Mouse (Mus musculus) ES-Bruce4 (cell line): ENCODE data around the gene Ubb. TPM values are rescaled to one million over a fixed set of nuclear protein-coding genes. Genes with fewer than 3 reads are reported as not detected.

ENCODE experiments used
- H3K27ac ChIP-seq: 2 replicates; pipeline ENCODE4 v1.5.1; 2012; ENCODE audit warnings: low read length, inconsistent platforms; ENCODE audit not compliant: insufficient read depth
- H3K27me3 ChIP-seq: 2 replicates; pipeline ENCODE4 v1.6.1; 2012; ENCODE audit warnings: mild to moderate bottlenecking, low read length, inconsistent platforms; ENCODE audit not compliant: control insufficient read depth, poor library complexity, insufficient read depth, severe bottlenecking
- H3K36me3 ChIP-seq: 2 replicates; pipeline ENCODE4 v1.6.1; 2012; ENCODE audit warnings: inconsistent platforms, mild to moderate bottlenecking, low read length, moderate library complexity; ENCODE audit not compliant: control insufficient read depth, poor library complexity, insufficient read depth, severe bottlenecking
- H3K4me1 ChIP-seq: one replicate; pipeline ENCODE4 v1.8.1; 2011; ENCODE audit warnings: low read length; ENCODE audit not compliant: control insufficient read depth, insufficient read depth
- H3K4me3 ChIP-seq: 2 replicates; pipeline ENCODE4 v1.5.1; 2011; ENCODE audit warnings: low read depth, mild to moderate bottlenecking, low read length
- H3K9ac ChIP-seq: 2 replicates; pipeline ENCODE4 v1.6.1; 2012; ENCODE audit warnings: low read depth, mild to moderate bottlenecking, inconsistent platforms; ENCODE audit not compliant: poor library complexity, severe bottlenecking
- H3K9me3 ChIP-seq: replicated peaks from 2 replicates; pipeline ENCODE4 v1.6.1; 2012; ENCODE audit warnings: mild to moderate bottlenecking, low read length, inconsistent platforms; ENCODE audit not compliant: control insufficient read depth, poor library complexity, insufficient read depth, severe bottlenecking
- CTCF ChIP-seq: IDR thresholded peaks from one replicate; pipeline ENCODE4 v1.8.1; 2011; ENCODE audit warnings: low read depth, low read length
- EP300 ChIP-seq: IDR thresholded peaks from 2 replicates; pipeline ENCODE4 v1.6.1; 2011; ENCODE audit warnings: low read depth, low read length; ENCODE audit not compliant: insufficient read depth
- POLR2A ChIP-seq: IDR thresholded peaks from one replicate; pipeline ENCODE4 v1.8.1; 2011; ENCODE audit warnings: low read length; ENCODE audit not compliant: insufficient read depth
- polyA plus RNA-seq: library from polyadenylated mRNA; stranded (reverse); fragments of >200 nt; gene quantifications from 2 replicates; pipeline ENCODE4 v1.2.4, GENCODE M21; 2011; ENCODE audit warnings: low read depth; ENCODE audit not compliant: missing spikeins, insufficient read depth, insufficient read length

Ubb gene
- polyA plus RNA-seq, 1 experiment, result 640 TPM

GRCm38 (mm10) chr11:62573959-62574702, 23.2 kb downstream of the Ubb start, which contains the start of gene Trpv2:
Gene Trpv2 (plus strand): TSS chr11:62574486.
- H3K9me3 ChIP-seq, result no peaks in the 10 kb centered on the region
- no peak for TF ChIP-seq EP300
- TF ChIP-seq CTCF, result no peak
- TF ChIP-seq POLR2A, result no peak
- H3K4me1 ChIP-seq, result peaks cover 3% of the 10 kb centered on the region
- no peaks in the 10 kb centered on the region for H3K27me3 ChIP-seq
- no peak within 1 kb of the TSS for H3K4me3 ChIP-seq
- 0 out of 2 replicates have a peak within 1 kb of the TSS, but pooled peaks have one; percentile 20 for H3K9ac ChIP-seq
- H3K36me3 ChIP-seq, result no peaks in the 10 kb centered on the region
- no peak within 1 kb of the TSS for H3K27ac ChIP-seq

GRCm38 (mm10) chr11:62574703-62575085, 23.7 kb downstream of the Ubb start:
- Histone ChIP-seq H3K9ac (0 out of 2 replicates have a peak overlapping the region, but pooled peaks have one; percentile 20), H3K27ac (no peak overlapping the region), H3K4me1 (peaks cover 3% of the 10 kb centered on the region), H3K4me3 (no peak overlapping the region), H3K27me3 (no peaks in the 10 kb centered on the region), H3K36me3 (no peaks in the 10 kb centered on the region), H3K9me3 (no peaks in the 10 kb centered on the region)
- TF ChIP-seq CTCF (no peak), EP300 (no peak), POLR2A (no peak)

- Histone ChIP-seq H3K36me3 (no peaks in the 10 kb centered on the region), H3K4me1 (peaks cover 3% of the 10 kb centered on the region), H3K9ac (0 out of 2 replicates have a peak overlapping the region, but pooled peaks have one; percentile 20), H3K4me3 (peak overlapping the region; percentile 26), H3K9me3 (no peaks in the 10 kb centered on the region), H3K27me3 (no peaks in the 10 kb centered on the region), H3K27ac (no peak overlapping the region)
- TF ChIP-seq CTCF (peak; percentile 90), POLR2A (no peak)
These were observed 24.3 kb downstream of the Ubb start for GRCm38 (mm10) chr11:62575297-62575658.

- no peak overlapping the region for H3K27ac ChIP-seq
- H3K27me3 ChIP-seq, result no peaks in the 10 kb centered on the region
- TF ChIP-seq CTCF, result no peak
- no peak for TF ChIP-seq EP300
- no peak for TF ChIP-seq POLR2A
- no peak overlapping the region for H3K9ac ChIP-seq
- H3K4me1 ChIP-seq, result peaks cover 3% of the 10 kb centered on the region
- H3K4me3 ChIP-seq, result peak overlapping the region; percentile 26
- H3K9me3 ChIP-seq, result no peaks in the 10 kb centered on the region
- H3K36me3 ChIP-seq, result no peaks in the 10 kb centered on the region
These were observed 24.9 kb downstream of the Ubb start for GRCm38 (mm10) chr11:62575659-62576438.

GRCm38 (mm10) chr11:62576530-62577152, 25.7 kb downstream of the Ubb start:
- H3K4me3 ChIP-seq, result no peak overlapping the region
- H3K9ac ChIP-seq, result no peak overlapping the region
- H3K27me3 ChIP-seq, result no peaks in the 10 kb centered on the region
- H3K27ac ChIP-seq, result no peak overlapping the region
- no peaks in the 10 kb centered on the region for H3K9me3 ChIP-seq
- no peak for TF ChIP-seq POLR2A
- no peak for TF ChIP-seq CTCF
- TF ChIP-seq EP300, result no peak
- no peaks in the 10 kb centered on the region for H3K36me3 ChIP-seq
- peaks cover 3% of the 10 kb centered on the region for H3K4me1 ChIP-seq

- no peak for TF ChIP-seq CTCF
- TF ChIP-seq POLR2A, result no peak
- no peak for TF ChIP-seq EP300
- H3K36me3 ChIP-seq, result no peaks in the 10 kb centered on the region
- H3K4me3 ChIP-seq, result no peak overlapping the region
- no peaks in the 10 kb centered on the region for H3K27me3 ChIP-seq
- no peak overlapping the region for H3K27ac ChIP-seq
- H3K9ac ChIP-seq, result no peak overlapping the region
- no peaks in the 10 kb centered on the region for H3K4me1 ChIP-seq
- H3K9me3 ChIP-seq, result no peaks in the 10 kb centered on the region
These were observed 32.1 kb downstream of the Ubb start for GRCm38 (mm10) chr11:62583031-62583430.
